Mouse (Mus musculus) left cerebral cortex, postnatal 25 days (tissue): ENCODE measurements at regions not wholly inside any gene's neighbourhood (a gene's known extent, or its start where the extent isn't known, plus 50 kb on each side); places are given as distances from the start of the nearest gene placed in this dataset.
A peak's percentile ranks its signal among the peaks of the same experiment; 100 is the strongest.

Experiments used
- DNase-seq, 2 experiments: peaks; one replicate each; pipeline ENCODE4 v3.0.0; 2022; ENCODE audit warnings: low spot score in 2 of 2, mixed read lengths in 1 of 2
- intact Hi-C: fragments of 180-260 bp; cut with DNase I; formaldehyde crosslinking; loops from one replicate; pipeline ENCODE4 v1.15.1; 2025

DNA sequence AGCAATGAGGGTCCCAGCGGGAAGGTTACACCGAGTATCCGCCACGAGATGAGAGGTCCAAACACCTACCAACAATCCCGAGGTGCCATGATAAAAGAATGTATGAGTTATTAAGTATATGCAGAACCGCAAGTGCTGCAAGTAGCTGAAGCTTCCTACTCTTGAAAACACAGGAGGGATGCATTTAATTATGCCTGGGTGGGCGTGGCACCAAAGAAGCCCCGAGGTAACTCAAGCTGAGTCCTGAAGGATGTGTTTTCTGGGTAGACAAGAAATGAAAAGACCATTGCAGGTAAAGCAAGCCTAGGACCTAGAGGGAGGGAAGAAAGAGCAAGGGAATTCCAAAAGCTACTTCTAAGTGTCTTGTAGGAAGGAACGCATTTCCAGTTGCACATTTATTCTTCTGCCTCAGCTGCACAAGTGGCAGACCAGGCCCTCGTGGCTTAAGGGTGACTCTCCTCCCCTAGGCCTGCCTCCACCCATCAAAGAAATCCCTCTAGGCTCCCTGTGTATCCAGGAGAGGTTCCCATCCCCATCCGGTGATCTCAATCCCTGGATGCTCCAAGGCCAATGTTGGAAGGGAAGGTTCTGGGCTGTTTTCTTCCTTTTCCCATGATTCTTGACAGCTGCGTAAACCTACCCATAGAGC, 104.2 kb upstream of the Mgme1 start:
- intact Hi-C loops: loop anchor here (10.0 kb wide), 2 partner anchors 121 to 151 kb away; partner anchors contain the start of gene Rrbp1
- DNase-seq: peak in 1 of 2 experiments; percentile 26

DNA sequence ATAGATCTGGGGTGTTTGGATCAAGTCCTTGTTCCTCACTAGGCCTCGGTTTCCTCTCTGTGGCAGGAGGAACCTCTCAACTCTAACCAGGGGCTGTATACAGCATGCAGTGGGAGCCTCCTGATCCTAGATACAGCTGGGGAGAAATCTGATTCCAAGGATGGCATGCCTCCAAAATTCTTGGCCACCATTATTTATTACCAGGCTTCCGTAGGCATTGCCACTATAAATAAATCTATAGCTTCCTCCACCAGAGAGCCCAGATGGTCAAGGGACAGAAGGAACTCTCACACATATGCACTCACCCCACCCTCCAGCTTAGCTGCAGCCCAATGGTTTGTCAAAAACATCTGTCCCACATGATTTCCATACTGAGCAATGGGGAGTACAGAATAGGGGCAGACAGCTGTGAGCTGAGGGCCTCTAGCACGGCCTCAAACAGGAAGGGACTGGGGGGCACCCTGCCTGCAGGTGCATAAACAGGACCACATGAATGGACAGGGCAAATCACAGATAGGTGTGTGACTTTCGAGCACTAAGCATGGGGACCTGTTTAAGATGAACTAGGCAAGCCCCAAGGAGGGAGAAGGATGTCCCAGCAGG, 100.8 kb upstream of the Mgme1 start:
- DNase-seq: no peak
- intact Hi-C loops: loop anchor here (10.0 kb wide), 2 partner anchors 125 to 155 kb away; partner anchors contain the start of gene Rrbp1

DNA sequence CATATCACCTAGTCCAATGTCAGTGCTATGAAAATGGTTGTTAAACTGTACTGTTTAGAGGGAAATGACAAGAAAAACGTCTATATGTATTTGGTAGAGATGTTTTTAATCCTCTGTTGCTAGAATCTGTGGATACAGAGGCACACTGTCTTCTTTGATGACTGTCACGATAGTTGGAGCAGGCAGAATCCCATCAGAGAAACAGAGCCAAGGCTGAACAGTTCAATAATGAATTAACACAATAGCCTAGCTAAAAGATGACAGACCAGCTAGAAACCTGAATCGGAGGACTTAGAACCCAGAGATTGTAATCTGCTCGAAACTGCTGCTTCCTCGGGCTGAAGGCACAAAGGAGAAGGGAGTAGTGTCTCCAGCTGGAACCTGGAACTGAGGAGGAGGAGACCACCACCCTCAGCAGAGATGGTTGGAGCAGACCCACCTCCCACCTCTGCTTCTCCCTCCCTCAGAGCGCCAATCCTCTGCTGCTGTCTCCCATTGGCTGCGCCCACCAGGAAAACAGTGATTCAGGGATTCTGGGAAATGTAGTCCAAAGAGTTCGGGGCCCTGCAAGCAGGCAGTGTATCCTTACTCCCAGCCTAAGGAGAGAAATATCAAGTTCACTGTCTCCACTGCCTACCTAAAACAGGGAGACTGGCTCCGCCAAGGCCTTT, 98.2 kb upstream of the Mgme1 start:
- intact Hi-C loops: no loop called here
- DNase-seq: peak; percentile 83 to 94

DNA sequence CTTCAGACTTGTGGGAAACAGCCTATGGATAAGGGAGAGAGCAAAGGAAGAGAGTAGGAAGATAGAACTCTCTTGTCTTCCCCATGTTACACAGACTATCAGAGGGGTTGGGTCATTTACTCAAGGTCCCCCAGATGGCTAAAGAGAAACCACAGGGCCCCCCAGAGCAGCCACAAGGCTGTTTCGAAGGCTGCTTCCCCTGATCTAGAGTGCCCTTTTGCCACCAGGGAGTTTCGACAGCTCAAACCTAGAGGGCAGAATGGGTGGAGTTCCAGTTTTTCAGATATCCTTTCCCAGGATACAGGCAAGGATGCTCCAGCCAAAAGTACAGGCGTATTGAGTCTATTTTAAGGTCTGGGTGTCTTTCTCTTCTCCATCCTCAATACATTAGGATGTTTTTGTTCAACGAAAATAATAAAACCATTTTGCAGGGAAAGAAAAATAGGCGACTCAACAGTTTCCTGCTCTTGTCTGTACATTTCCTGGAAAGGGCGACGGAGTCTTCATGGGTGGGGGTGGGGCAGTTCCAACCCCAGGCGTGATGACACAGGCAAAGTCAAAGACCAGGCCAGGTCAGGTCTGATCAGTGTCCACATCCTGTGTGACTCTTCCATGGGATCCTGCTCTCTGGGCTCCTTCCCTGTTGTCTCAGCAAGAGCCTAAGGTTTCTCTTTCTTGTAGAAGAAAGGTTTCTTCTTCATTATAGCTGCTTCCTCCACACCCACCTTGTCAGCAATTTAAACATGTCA, 96.9 kb upstream of the Mgme1 start:
- DNase-seq: no peak
- intact Hi-C loops: no loop called here

- DNase-seq: no peak
- intact Hi-C loops: no loop called here
These were observed 96.0 kb upstream of the Mgme1 start for GRCm38 (mm10) chr2:144174366-144175035.

- DNase-seq: no peak
- intact Hi-C loops: no loop called here
These were observed 93.8 kb upstream of the Mgme1 start for GRCm38 (mm10) chr2:144176508-144177170.

- intact Hi-C loops: no loop called here
- no peak for DNase-seq
These were observed 93.2 kb upstream of the Mgme1 start for GRCm38 (mm10) chr2:144177268-144177667.

GRCm38 (mm10) chr2:144177920-144178319, 92.5 kb upstream of the Mgme1 start:
- intact Hi-C loops: no loop called here
- DNase-seq: no peak

- DNase-seq: no peak
- intact Hi-C loops: no loop called here
These were observed 88.4 kb upstream of the Mgme1 start for GRCm38 (mm10) chr2:144182108-144182507.

DNA sequence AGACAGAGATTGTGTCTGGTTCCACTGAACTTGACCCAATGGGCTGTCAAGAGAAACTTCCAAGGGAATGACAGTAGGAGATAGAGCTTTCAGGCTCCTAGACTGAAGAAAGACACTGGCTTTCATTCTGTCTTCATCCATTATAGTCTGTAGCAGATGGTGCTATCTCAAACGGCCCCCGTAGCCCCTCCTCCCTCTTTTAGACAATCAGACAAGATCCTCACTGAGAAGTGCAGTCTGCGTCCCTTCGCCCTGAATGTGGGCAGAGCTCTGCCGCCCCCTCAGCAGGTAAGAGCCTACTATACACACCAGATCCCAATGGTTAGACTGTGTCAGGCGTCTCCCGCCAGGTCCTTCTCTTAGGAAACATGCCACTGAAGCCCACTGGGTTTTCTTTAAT, 87.9 kb upstream of the Mgme1 start:
- intact Hi-C loops: no loop called here
- DNase-seq: no peak

GRCm38 (mm10) chr2:144183371-144183944, 87.0 kb upstream of the Mgme1 start:
- no peak for DNase-seq
- intact Hi-C loops: no loop called here

DNA sequence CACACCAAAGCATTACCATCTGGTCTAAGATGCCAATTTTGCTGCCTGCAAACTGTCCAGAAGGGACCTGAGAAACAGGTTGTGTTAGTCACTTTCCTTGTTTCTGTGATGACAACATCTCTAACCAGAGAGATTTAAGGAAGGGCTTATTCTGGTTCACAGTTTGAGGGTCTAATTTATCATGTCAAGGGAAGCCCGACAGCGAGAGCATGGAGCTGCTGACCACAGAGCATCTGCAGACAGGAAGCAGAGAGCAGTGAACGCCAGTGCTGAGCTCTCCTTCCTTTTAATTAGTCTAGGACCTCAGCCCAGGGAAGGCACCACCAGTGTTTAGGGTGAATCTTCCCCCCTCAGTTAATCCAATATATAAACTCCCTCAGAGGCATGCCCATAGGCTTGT, 85.3 kb upstream of the Mgme1 start:
- intact Hi-C loops: no loop called here

DNA sequence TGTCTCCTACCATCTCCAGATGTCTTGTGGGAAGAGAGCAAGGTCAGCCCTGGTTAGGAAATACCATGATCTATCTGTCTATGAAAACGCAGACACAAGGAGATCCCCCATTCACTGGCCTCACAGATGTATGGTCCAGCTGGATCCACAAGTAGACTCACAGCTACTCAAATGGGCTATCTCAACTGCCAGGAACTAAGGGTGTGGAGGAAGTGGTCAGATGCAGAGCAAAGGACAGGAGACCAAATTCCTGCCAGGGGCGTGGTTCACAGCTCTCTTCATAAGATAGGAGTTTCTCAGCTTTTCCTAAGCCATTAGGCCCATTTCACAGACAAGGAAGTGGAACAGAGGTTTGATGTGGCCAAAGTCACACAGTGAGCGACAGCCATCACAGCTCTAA, 84.0 kb upstream of the Mgme1 start:
- intact Hi-C loops: no loop called here

More for the DNA sequence above, 85.3 kb upstream of the Mgme1 start:
- DNase-seq: no peak

GRCm38 (mm10) chr2:144188076-144188475, 82.4 kb upstream of the Mgme1 start:
- no peak for DNase-seq
- intact Hi-C loops: no loop called here

More for the DNA sequence above, 84.0 kb upstream of the Mgme1 start:
- DNase-seq: no peak

DNA sequence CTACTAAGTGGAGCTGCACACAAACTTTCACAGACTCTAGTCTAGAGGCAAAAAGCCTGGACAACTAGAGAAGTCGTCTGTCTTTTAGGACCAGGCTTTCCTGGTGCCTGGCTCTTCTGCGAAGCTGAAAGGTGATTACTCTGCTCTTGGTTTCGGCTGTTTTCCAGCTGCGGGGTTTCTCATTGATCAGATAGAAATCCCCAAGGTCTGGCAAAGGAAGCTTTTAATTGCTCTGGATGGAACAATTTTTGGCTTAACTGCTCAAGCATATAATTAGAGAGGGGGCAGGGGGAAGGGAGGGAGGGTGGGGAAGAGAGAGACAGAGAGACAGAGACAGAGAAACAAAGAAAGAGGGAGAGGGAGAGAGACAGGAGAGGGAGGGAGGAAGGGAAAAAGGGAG, 82.0 kb upstream of the Mgme1 start:
- DNase-seq: no peak
- intact Hi-C loops: no loop called here

DNA sequence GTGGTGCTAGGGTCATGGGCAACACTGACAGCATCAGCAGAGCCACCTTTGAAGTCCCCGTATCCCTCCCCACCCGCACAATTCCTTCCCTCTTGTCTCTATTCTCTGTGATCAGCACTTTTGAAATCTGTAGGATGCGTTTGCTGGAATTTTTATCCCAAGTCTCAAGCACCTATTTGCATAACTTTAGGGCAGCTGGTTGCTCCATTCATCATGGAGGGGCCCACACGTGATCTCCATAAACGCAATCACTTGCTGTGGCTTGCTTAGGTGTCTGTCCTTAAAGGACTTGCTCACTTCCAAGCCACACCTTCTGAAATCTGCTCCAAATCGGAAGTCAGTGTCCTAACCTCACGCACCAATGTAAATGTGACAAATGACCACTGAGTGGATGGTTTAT, 80.7 kb upstream of the Mgme1 start:
- intact Hi-C loops: no loop called here
- DNase-seq: no peak

DNA sequence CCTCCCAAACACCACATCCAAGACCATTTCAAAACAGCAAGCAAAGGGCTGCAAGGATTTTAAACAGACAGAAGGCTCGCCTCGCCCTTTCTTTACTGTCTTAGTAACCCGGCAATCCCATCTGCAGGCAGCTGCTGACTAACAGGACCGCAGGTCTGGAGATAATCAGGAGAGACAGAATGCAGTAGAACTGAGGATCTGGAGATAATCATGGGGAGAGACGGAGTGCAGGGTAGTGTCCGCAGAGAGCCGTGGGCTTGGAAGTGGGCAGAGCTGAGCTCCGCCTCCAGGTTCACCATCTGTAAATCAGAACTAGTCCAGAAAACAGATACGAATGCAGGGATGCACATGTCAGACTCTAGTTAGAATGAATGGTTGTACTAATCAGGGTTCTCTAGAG, 79.4 kb upstream of the Mgme1 start:
- no peak for DNase-seq
- intact Hi-C loops: no loop called here

DNA sequence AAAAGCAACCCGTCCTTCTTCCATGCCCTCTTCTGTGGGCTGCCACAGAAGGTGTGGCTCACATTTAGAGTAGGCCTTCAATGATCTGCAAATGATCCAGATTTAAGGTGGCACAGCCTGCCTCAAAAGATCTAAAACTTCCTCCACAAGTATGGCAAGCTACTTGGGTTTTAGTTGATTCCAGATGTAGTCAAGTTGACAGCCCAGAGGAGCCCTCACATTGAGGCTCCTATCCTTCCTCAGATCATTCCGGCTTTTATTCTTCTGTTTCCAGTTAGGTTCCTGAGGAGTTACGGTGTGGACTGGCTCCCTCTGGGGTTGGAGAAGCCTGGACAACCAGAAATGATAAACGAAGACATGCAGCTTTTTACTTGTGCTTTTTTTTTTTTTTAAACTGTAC, 78.8 kb upstream of the Mgme1 start:
- no peak for DNase-seq
- intact Hi-C loops: no loop called here

GRCm38 (mm10) chr2:144192428-144192827, 78.0 kb upstream of the Mgme1 start:
- intact Hi-C loops: no loop called here
- no peak for DNase-seq
